Mouse (Mus musculus) forebrain, embryonic 12.5 days (tissue): ENCODE data around the gene Sppl3. TPM values are rescaled to one million over a fixed set of nuclear protein-coding genes. Genes with fewer than 3 reads are reported as not detected.
"Not testable (repeated sequence)": the region's sequence is repeated elsewhere in the genome, so short reads cannot be mapped to it uniquely, and the experiment has no call there.

Source experiments
- ATAC-seq: fragments of 200-750 bp; cut with Nextera tagmentation; 2 replicates; pipeline ENCODE4 v1.8.0; 2017; ENCODE audit warnings: moderate TSS enrichment; ENCODE audit not compliant: low FRiP score
- H3K27ac ChIP-seq: fragments of 300-500 bp; sonication (generic); 2 replicates; pipeline ENCODE4 v1.5.1; 2016; ENCODE audit warnings: mild to moderate bottlenecking
- H3K27me3 ChIP-seq: fragments of 300-500 bp; sonication (generic); 2 replicates; pipeline ENCODE4 v1.6.1; 2016; ENCODE audit warnings: mild to moderate bottlenecking
- H3K36me3 ChIP-seq: fragments of 300-500 bp; sonication (generic); replicated peaks from 2 replicates; pipeline ENCODE4 v1.6.1; 2016; ENCODE audit warnings: mild to moderate bottlenecking
- H3K4me1 ChIP-seq: fragments of 300-500 bp; sonication (generic); 2 replicates; pipeline ENCODE4 v1.6.1; 2016
- H3K4me2 ChIP-seq: fragments of 300-500 bp; sonication (generic); 2 replicates; pipeline ENCODE4 v1.6.1; 2016; ENCODE audit warnings: mild to moderate bottlenecking, moderate library complexity
- H3K4me3 ChIP-seq: fragments of 300-500 bp; sonication (generic); replicated peaks from 2 replicates; pipeline ENCODE4 v1.5.1; 2016; ENCODE audit warnings: mild to moderate bottlenecking
- H3K9ac ChIP-seq: fragments of 300-500 bp; sonication (generic); 2 replicates; pipeline ENCODE4 v1.6.1; 2016; ENCODE audit warnings: mild to moderate bottlenecking
- H3K9me3 ChIP-seq: fragments of 300-500 bp; sonication (generic); 2 replicates; pipeline ENCODE4 v1.6.1; 2016
- WGBS: fragments of 180-500 bp; shearing (Covaris S2); methylation state at CpG from one replicate; pipeline ENCODE4 v1.1.7; 2016; 5-methylcytosine and 5-hydroxymethylcytosine counted together
- polyA plus RNA-seq: library from polyadenylated mRNA; unstranded; fragments of >200 nt; fragmentation: Nextera tagmentation; extraction: Ambion mirVana; gene quantifications from 2 replicates; pipeline ENCODE4 v1.2.1, GENCODE M21; 2016

Gene Sppl3
- polyA plus RNA-seq, 1 experiment from 2014 or later: 19.1 TPM

- Histone ChIP-seq H3K27ac (no peak overlapping the region), H3K36me3 (peaks cover 76% of the 10 kb centered on the region), H3K9me3 (peaks cover 4% of the 10 kb centered on the region; the same call in 1 of the 2 replicates), H3K9ac (no peak overlapping the region), H3K4me1 (no peaks in the 10 kb centered on the region), H3K27me3 (no peaks in the 10 kb centered on the region), H3K4me2 (no peak overlapping the region), H3K4me3 (no peak overlapping the region)
- WGBS: 91% methylated on average over 6 of the region's 6 CpGs
- no peak for ATAC-seq
Observed at GRCm38 (mm10) chr5:115091776-115092175, 80.8 kb downstream of the Sppl3 start.

- Histone ChIP-seq H3K4me1 (no peaks in the 10 kb centered on the region), H3K27ac (no peak within 1 kb of the TSS), H3K27me3 (no peaks in the 10 kb centered on the region), H3K4me2 (no peak within 1 kb of the TSS), H3K36me3 (peaks cover 77% of the 10 kb centered on the region), H3K4me3 (no peak within 1 kb of the TSS), H3K9ac (no peak within 1 kb of the TSS), H3K9me3 (no peaks in the 10 kb centered on the region)
- WGBS: 92% methylated on average over 8 of the region's 8 CpGs
- no peak for ATAC-seq
Observed at GRCm38 (mm10) chr5:115098195-115098594, 87.3 kb downstream of the Sppl3 start, which contains the start of gene Gm10401. Gm10401 (minus strand) TSS chr5:115098295.

GRCm38 (mm10) chr5:115099530-115099929, 88.6 kb downstream of the Sppl3 start:
- ATAC-seq: no peak
- no peak overlapping the region for H3K27ac ChIP-seq
- H3K4me2 ChIP-seq: no peak overlapping the region
- H3K9me3 ChIP-seq: no peaks in the 10 kb centered on the region
- H3K4me1 ChIP-seq: no peaks in the 10 kb centered on the region
- H3K27me3 ChIP-seq: no peaks in the 10 kb centered on the region
- WGBS: 87% methylated on average over 5 of the region's 5 CpGs
- H3K9ac ChIP-seq: no peak overlapping the region
- peaks cover 80% of the 10 kb centered on the region for H3K36me3 ChIP-seq
- H3K4me3 ChIP-seq: no peak overlapping the region

GRCm38 (mm10) chr5:115099991-115100390, 89.1 kb downstream of the Sppl3 start:
- Histone ChIP-seq H3K4me3 (no peak overlapping the region), H3K27me3 (no peaks in the 10 kb centered on the region), H3K27ac (no peak overlapping the region), H3K4me1 (no peaks in the 10 kb centered on the region), H3K4me2 (no peak overlapping the region), H3K9ac (no peak overlapping the region), H3K36me3 (peaks cover 76% of the 10 kb centered on the region), H3K9me3 (no peaks in the 10 kb centered on the region)
- ATAC-seq: no peak
- 91% methylated on average over 9 of the region's 9 CpGs for WGBS

GRCm38 (mm10) chr5:115100473-115100872, 89.5 kb downstream of the Sppl3 start:
- no peaks in the 10 kb centered on the region for H3K4me1 ChIP-seq
- peaks cover 72% of the 10 kb centered on the region for H3K36me3 ChIP-seq
- H3K4me2 ChIP-seq: no peak overlapping the region
- 89% methylated on average over 6 of the region's 6 CpGs for WGBS
- no peak for ATAC-seq
- H3K4me3 ChIP-seq: no peak overlapping the region
- no peaks in the 10 kb centered on the region for H3K27me3 ChIP-seq
- H3K9me3 ChIP-seq: no peaks in the 10 kb centered on the region
- no peak overlapping the region for H3K9ac ChIP-seq
- H3K27ac ChIP-seq: no peak overlapping the region

GRCm38 (mm10) chr5:115102231-115102630, 91.3 kb downstream of the Sppl3 start:
- WGBS: 88% methylated on average over 2 of the region's 2 CpGs
- H3K4me3 ChIP-seq: no peak overlapping the region
- H3K9me3 ChIP-seq: no peaks in the 10 kb centered on the region
- peaks cover 54% of the 10 kb centered on the region for H3K36me3 ChIP-seq
- no peak overlapping the region for H3K4me2 ChIP-seq
- H3K27ac ChIP-seq: no peak overlapping the region
- H3K9ac ChIP-seq: no peak overlapping the region
- ATAC-seq: no peak
- H3K4me1 ChIP-seq: no peaks in the 10 kb centered on the region
- no peaks in the 10 kb centered on the region for H3K27me3 ChIP-seq

- not testable (repeated sequence) for H3K27me3 ChIP-seq, H3K4me1 ChIP-seq, H3K4me2 ChIP-seq, H3K9ac ChIP-seq, H3K4me3 ChIP-seq, H3K9me3 ChIP-seq, H3K27ac ChIP-seq, ATAC-seq
- H3K36me3 ChIP-seq: peaks cover 44% of the 10 kb centered on the region
- 97% methylated on average over 23 of the region's 23 CpGs for WGBS
Observed at GRCm38 (mm10) chr5:115103253-115103652, 92.3 kb downstream of the Sppl3 start.

GRCm38 (mm10) chr5:115111156-115111555, 100.2 kb downstream of the Sppl3 start:
- ATAC-seq: no peak
- H3K27me3 ChIP-seq: no peaks in the 10 kb centered on the region
- peaks cover 9% of the 10 kb centered on the region for H3K4me1 ChIP-seq
- no peak overlapping the region for H3K9ac ChIP-seq
- WGBS: 88% methylated on average over 8 of the region's 8 CpGs
- H3K9me3 ChIP-seq: no peaks in the 10 kb centered on the region
- no peak overlapping the region for H3K27ac ChIP-seq
- H3K4me3 ChIP-seq: no peak overlapping the region
- peaks cover 23% of the 10 kb centered on the region for H3K36me3 ChIP-seq
- H3K4me2 ChIP-seq: no peak overlapping the region

- no peak overlapping the region for H3K4me3 ChIP-seq
- H3K4me2 ChIP-seq: no peak overlapping the region
- no peaks in the 10 kb centered on the region for H3K9me3 ChIP-seq
- no peak for ATAC-seq
- WGBS: 96% methylated on average over 12 of the region's 12 CpGs
- no peak overlapping the region for H3K27ac ChIP-seq
- peaks cover 9% of the 10 kb centered on the region for H3K4me1 ChIP-seq
- H3K9ac ChIP-seq: no peak overlapping the region
- no peaks in the 10 kb centered on the region for H3K27me3 ChIP-seq
- H3K36me3 ChIP-seq: peaks cover 33% of the 10 kb centered on the region
Observed at GRCm38 (mm10) chr5:115113244-115113643, 102.3 kb downstream of the Sppl3 start.

- no peaks in the 10 kb centered on the region for H3K27me3 ChIP-seq
- H3K4me2 ChIP-seq: no peak overlapping the region
- H3K9ac ChIP-seq: no peak overlapping the region
- WGBS: 94% methylated on average over 8 of the region's 8 CpGs
- no peak overlapping the region for H3K4me3 ChIP-seq
- H3K36me3 ChIP-seq: peaks cover 33% of the 10 kb centered on the region
- H3K9me3 ChIP-seq: no peaks in the 10 kb centered on the region
- no peak overlapping the region for H3K27ac ChIP-seq
- ATAC-seq: no peak
- peaks cover 22% of the 10 kb centered on the region for H3K4me1 ChIP-seq
Observed at GRCm38 (mm10) chr5:115114501-115114900, 103.6 kb downstream of the Sppl3 start.

GRCm38 (mm10) chr5:115116426-115116825, 105.5 kb downstream of the Sppl3 start:
- WGBS: 93% methylated on average over 3 of the region's 3 CpGs
- H3K27me3 ChIP-seq: no peaks in the 10 kb centered on the region
- no peaks in the 10 kb centered on the region for H3K9me3 ChIP-seq
- no peak overlapping the region for H3K4me3 ChIP-seq
- no peak overlapping the region for H3K4me2 ChIP-seq
- peaks cover 27% of the 10 kb centered on the region for H3K36me3 ChIP-seq
- no peak overlapping the region for H3K9ac ChIP-seq
- H3K4me1 ChIP-seq: peaks cover 14% of the 10 kb centered on the region
- H3K27ac ChIP-seq: no peak overlapping the region
- no peak for ATAC-seq

GRCm38 (mm10) chr5:115117467-115117866, 106.5 kb downstream of the Sppl3 start:
- peaks cover 14% of the 10 kb centered on the region for H3K4me1 ChIP-seq
- no peak overlapping the region for H3K27ac ChIP-seq
- peaks cover 23% of the 10 kb centered on the region for H3K36me3 ChIP-seq
- H3K9me3 ChIP-seq: no peaks in the 10 kb centered on the region
- H3K9ac ChIP-seq: no peak overlapping the region
- WGBS: 95% methylated on average over 13 of the region's 13 CpGs
- no peak for ATAC-seq
- H3K4me2 ChIP-seq: no peak overlapping the region
- no peaks in the 10 kb centered on the region for H3K27me3 ChIP-seq
- H3K4me3 ChIP-seq: no peak overlapping the region

- Histone ChIP-seq H3K4me3 (peak within 1 kb of the TSS; percentile 74), H3K36me3 (peaks cover 25% of the 10 kb centered on the region), H3K27me3 (no peaks in the 10 kb centered on the region), H3K4me2 (peak within 1 kb of the TSS; percentile 81), H3K9ac (peak within 1 kb of the TSS; percentile 84), H3K9me3 (no peaks in the 10 kb centered on the region), H3K4me1 (peaks cover 14% of the 10 kb centered on the region), H3K27ac (peak within 1 kb of the TSS; percentile 59; the same call in 1 of the 2 replicates)
- ATAC-seq: peak; percentile 93
- WGBS: under 1% methylated on average over 39 of the region's 39 CpGs
Observed at GRCm38 (mm10) chr5:115118961-115119570, 108.1 kb downstream of the Sppl3 start, which contains the start of gene Acads. Acads (minus strand) TSS chr5:115119346.
